Mouse (Mus musculus) inflammation-experienced regulatory T-cells (primary cell): ENCODE measurements around the gene Rap2c. TPM values are rescaled to one million over a fixed set of nuclear protein-coding genes. Genes with fewer than 3 reads are reported as not detected.

Source experiments
- polyA plus RNA-seq, 2 experiments: library from polyadenylated mRNA; unstranded; fragments of 100-300 nt; shearing (Covaris generic); gene quantifications; one replicate each; pipeline ENCODE4 v1.2.1; 2017

Gene Rap2c
- polyA plus RNA-seq = 10 to 100 TPM; 16.6 to 35.2 TPM

GRCm38 (mm10) chrX:51017851-51018785, at the start of gene Rap2c:
Rap2c (minus strand) TSS chrX:51018018.

Other genes starting within 250 kb of the Rap2c start
- gene Stk26, start 177.0 kb downstream of the Rap2c start, polyA plus RNA-seq = 10 to 100 TPM; 41.3 to 75.1 TPM
- gene Frmd7, start 75.3 kb downstream of the Rap2c start, polyA plus RNA-seq = under 1 TPM; 0.32 to 0.40 TPM
- 10 to 100 TPM; 11.7 to 15.4 TPM for gene Mbnl3, start 188.5 kb upstream of the Rap2c start, polyA plus RNA-seq